Mouse (Mus musculus) spleen, postnatal 4 days (tissue): ENCODE measurements around the gene Slc38a5.

Source experiments
- DNase-seq, 2 experiments: peaks; one replicate each; pipeline ENCODE4 v3.0.0; 2022; ENCODE audit warnings: low spot score in 2 of 2

Gene Slc38a5

GRCm38 (mm10) chrX:8271083-8271820 is at the start of gene Slc38a5:
TSS of gene Slc38a5 (plus strand) at chrX:8271133.
- DNase-seq: no peak

- no peak for DNase-seq
These were observed 48.6 kb upstream of the Slc38a5 start for GRCm38 (mm10) chrX:8222296-8222677.

DNA sequence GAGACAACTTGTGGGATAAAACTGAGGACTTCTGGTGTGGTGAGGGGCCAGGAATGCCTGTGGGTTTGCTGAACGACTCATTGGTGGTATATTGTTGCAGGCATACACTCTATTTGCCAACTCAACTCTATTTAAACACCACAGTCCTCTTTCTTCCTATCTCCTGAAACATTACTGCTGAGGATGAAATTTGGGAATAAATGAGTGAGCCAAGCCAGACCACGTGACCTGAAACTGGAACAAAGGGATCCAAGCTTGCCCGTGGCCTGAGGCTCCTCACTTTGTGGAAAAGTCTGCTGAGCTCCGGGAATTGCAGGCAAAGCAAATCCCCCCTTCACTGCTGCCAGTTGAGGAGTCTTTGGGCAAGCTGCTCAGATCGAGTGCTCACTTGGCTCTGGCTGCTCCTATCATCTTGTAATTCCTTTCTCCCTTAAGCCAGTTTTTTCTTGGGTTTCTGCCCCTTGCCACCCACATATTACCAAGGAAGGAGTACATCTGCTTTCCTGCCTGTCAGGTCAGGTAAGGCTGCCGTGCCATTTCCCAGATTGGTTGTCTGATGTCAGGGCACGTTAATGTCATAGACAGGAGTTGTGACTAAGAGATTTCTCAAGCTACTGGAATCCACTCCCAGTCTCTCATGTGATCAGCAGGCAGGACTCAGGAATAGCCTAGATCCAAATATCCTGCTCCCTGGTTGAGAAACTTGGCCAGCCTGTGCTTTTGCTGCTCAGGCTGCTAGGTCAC is 48.1 kb upstream of the Slc38a5 start:
- no peak for DNase-seq

DNA sequence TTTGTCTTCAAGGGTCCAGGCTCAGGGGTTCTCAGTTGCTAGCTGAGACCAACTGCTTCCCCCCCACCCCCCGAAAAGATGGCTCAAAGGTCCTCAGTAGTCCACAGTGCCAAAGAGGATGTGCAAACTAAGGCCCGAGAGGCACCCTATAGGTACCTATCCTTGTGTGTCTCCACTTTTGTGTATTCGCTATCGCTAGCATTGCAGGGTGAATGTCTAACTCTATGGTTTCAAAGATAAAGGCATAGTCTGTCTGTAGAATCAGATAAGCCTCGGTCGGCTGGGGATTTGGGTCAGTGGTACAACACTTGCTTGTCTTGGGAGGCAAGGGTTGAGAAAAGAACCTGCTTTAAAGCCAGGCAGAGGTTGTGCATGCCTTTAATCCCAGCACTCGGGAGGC is 47.5 kb upstream of the Slc38a5 start:
- no peak for DNase-seq

- peak in 1 of 2 experiments; percentile 22 for DNase-seq
These were observed 40.7 kb upstream of the Slc38a5 start for GRCm38 (mm10) chrX:8230272-8230671.

- no peak for DNase-seq
These were observed 37.3 kb upstream of the Slc38a5 start for GRCm38 (mm10) chrX:8233602-8234001.

GRCm38 (mm10) chrX:8236704-8237103 is 34.2 kb upstream of the Slc38a5 start:
- DNase-seq: no peak

DNA sequence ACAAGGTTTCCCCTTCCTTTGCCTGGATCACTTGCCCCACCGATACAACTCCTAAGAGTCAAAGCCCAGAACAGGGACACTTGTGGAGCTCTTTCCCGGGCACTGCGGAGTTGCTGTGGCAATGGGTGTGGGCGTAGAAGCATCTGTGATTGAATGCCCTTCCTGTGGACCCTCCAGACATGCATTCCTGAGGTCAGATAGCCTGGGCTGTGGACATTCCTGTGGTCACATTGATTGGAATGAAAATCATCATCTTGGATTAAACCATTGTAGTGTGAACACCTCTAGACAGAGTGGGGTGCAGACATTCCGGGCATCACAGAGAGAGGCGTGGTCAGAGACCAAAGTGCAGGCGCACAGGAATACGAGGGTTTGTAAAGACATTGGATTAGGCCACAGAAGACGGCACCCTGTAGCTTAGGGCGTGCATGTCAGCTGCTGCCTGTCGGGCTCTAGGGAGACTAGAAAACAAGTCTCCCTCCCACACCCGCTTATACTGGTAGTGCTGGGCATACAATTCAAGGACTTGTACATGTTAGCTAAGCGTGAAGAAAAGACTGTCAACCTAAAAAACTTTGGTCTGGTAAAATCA is 32.0 kb upstream of the Slc38a5 start:
- no peak for DNase-seq

- no peak for DNase-seq
These were observed 23.3 kb upstream of the Slc38a5 start for GRCm38 (mm10) chrX:8247680-8248079.

GRCm38 (mm10) chrX:8248542-8249120 is 22.3 kb upstream of the Slc38a5 start:
- DNase-seq: no peak

DNA sequence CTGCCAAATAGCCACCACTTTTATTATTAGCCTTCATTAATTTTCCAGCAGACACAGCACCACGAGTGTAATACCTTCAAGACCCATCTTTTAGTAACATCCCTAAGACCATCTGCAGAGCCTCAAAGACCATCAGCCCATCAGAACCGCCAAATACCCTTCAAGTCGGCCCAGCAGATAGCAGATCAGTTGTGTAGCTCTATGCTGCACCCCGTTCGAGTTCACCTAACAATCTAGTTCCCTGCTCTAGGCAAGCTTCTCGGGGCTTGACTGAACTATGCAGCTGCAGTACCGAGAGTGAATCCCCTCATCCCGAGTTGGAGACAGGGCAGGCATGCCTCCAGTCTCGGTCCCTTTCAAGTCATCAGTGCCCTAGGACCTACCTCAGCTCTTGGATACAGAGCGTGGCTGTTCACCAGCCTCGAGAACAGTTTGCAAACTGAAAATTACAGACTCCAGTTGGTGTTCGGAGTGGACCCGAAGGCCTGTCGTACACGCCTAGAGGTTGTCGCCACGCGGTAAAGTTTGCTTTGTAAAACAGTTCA is 19.1 kb upstream of the Slc38a5 start:
- no peak for DNase-seq

GRCm38 (mm10) chrX:8252334-8253285 is 18.3 kb upstream of the Slc38a5 start, which contains the start of gene Ftsj1:
TSS of gene Ftsj1 (minus strand) at chrX:8252406.
- peak; percentile 81 to 85 for DNase-seq

GRCm38 (mm10) chrX:8253711-8254110 is 17.2 kb upstream of the Slc38a5 start:
- DNase-seq: no peak

GRCm38 (mm10) chrX:8255807-8256206 is 15.1 kb upstream of the Slc38a5 start:
- no peak for DNase-seq

DNA sequence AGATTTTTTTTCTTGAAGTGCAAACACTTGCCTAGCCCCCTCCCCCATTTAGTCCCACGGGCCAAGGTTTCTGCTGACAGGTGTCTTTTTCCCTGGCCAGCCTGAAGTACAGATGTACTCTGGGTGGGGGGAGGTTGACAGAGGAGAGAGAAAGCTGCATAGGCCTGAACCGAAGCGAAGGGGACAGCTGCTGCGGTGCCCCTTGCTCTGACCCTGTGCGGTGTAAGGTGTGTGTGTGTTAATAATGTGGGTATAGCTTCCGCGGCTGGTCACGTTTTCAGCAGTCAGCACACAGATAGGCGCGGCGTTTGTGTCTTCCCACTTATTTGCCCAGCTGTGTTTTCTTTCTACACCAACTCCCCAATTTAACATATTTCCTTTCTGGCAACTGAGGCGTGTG is 11.5 kb upstream of the Slc38a5 start:
- DNase-seq: no peak

DNA sequence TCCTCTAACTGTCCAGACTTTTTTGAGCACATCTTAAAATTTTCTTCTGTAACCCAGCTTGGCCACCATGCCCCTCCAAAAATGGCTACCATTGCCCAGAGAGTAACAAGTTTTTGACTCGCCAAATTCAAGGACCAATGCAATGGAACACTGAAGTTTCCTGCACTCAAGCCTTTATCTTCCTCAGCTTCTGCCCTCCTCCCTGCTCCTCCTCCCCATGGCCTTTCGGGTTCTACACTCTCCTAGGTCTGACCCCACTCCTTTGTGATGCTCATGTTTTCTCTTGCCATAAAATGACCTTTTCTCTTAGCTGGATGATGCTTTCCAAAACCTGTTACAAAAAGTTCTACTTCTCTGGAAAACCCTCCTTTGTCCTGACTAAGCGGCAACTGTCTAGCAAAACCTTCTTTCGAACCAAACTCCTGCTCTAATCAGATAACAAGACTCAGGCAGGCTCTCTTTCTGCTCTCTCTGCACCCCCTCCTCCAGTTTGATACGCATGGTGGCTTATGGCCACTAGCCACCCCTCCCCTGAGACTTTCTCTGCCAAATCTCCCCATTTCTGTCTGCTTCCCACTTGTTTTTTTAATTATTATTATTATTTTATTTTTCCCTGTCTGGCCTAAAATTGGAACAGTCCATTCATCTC is 7.7 kb upstream of the Slc38a5 start:
- DNase-seq: no peak

- DNase-seq: peak in 1 of 2 experiments; percentile 18
These were observed 6.7 kb upstream of the Slc38a5 start for GRCm38 (mm10) chrX:8264222-8264621.

DNA sequence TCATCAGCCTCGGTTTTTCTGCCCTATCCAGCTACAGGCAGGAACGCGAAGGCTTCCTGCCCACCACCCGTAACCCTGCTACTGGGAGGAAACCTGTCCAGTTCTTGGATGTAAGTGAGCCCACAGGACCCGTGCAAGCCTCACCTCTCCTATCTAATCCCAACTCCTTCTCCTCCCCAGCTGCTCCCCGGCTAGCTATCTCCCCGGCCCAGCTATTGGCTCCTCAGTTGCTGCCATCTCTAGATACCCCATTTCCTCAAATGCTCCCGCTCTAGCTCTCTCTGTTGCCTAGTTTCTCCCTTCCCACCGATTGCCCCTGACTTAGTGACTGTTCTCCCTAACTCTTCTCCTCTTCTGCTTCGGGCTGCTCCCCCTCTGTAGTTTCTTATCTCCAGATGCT is 1.1 kb downstream of the Slc38a5 start:
- DNase-seq: peak; percentile 50 to 70

GRCm38 (mm10) chrX:8274056-8274455 is 3.1 kb downstream of the Slc38a5 start:
- no peak for DNase-seq

DNA sequence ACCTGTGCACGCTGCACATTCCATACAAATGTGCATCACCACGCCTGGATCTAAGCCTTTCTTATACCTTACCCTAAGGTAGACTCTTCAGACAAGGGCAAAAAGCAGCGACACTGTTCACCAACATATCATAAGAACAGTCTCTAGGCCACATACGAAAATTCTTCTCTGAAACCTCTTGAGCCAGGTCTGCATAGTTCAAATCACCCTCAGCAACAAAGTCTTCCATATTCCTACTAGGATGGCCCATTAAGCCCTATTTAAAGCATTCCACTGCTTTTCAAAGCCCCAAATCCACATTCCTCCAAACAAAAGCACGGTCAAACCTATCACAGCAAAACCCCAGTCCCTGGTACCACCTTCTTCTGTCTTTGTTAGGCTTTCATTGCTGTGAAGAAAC is 17.7 kb downstream of the Slc38a5 start:
- DNase-seq: no peak
